Mouse (Mus musculus) liver, adult 2 months (tissue): Measurements from ENCODE around the gene Ccdc162.

Experiments
- CTCF ChIP-seq: fragments of 200-500 bp; IDR thresholded peaks from 2 replicates; pipeline ENCODE4 v1.5.1; 2011; ENCODE audit warnings: low read depth, low read length, control low read depth
- POLR2A ChIP-seq: fragments of 200-500 bp; IDR thresholded peaks from 2 replicates; pipeline ENCODE4 v1.6.1; 2011; ENCODE audit warnings: low read length, control low read depth; ENCODE audit not compliant: insufficient read depth; ENCODE audit errors: extremely low read depth

DNA sequence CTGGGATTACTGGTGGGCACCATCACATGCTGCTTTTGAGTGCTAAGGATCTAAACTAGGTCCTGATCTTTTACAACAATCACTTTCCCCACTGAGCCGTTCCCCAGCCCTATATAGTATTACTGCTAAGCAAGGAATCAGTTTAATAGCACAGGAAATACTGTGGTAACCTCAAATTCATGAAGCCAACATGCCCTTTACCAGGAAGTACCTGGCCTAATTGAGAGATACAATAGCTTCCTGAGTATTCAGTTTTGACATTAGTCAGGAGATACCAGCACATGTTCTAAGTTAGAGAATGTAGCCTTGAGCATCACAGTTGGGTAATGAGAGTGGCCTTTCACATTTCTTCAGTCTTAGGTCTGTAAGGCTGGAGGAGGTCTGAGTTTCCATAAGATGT lies 179.7 kb downstream of the Ccdc162 start:
- no peak for TF ChIP-seq CTCF
- TF ChIP-seq POLR2A, result no peak
